Mouse (Mus musculus): ENCODE data around the gene Mrpl42. TPM values are rescaled to one million over a fixed set of nuclear protein-coding genes. Genes with fewer than 3 reads are reported as not detected.

Gene Mrpl42
- polyA plus RNA-seq, 1 experiment from 2014 or later, result 226 TPM

GRCm38 (mm10) chr10:95445104-95446056 lies 56.4 kb downstream of the Mrpl42 start:
- no peak overlapping the region for H3K4me3 ChIP-seq
- no peaks in the 10 kb centered on the region for H3K9me3 ChIP-seq
- no peaks in the 10 kb centered on the region for H3K36me3 ChIP-seq (replicated peaks)
- 85% methylated on average over 18 of the region's 18 CpGs for WGBS
- H3K4me1 ChIP-seq, result no peaks in the 10 kb centered on the region
- no peak overlapping the region for H3K4me2 ChIP-seq
- H3K9ac ChIP-seq, result no peak overlapping the region
- H3K27ac ChIP-seq, result no peak overlapping the region
- H3K27me3 ChIP-seq (replicated peaks), result no peaks in the 10 kb centered on the region
- no peak for ATAC-seq (replicated peaks)

GRCm38 (mm10) chr10:95442334-95442733 lies 59.4 kb downstream of the Mrpl42 start:
- Histone ChIP-seq H3K9ac (no peak overlapping the region), H3K4me3 (no peak overlapping the region), H3K4me1 (no peaks in the 10 kb centered on the region), H3K27ac (no peak overlapping the region), H3K27me3 (replicated peaks) (no peaks in the 10 kb centered on the region), H3K4me2 (no peak overlapping the region), H3K36me3 (replicated peaks) (no peaks in the 10 kb centered on the region), H3K9me3 (no peaks in the 10 kb centered on the region)
- WGBS, result 87% methylated on average over 4 of the region's 4 CpGs
- no peak for ATAC-seq (replicated peaks)

GRCm38 (mm10) chr10:95440566-95440965 lies 61.2 kb downstream of the Mrpl42 start:
- Histone ChIP-seq H3K27me3 (replicated peaks) (no peaks in the 10 kb centered on the region), H3K9ac (no peak overlapping the region), H3K4me3 (no peak overlapping the region), H3K27ac (no peak overlapping the region), H3K4me2 (no peak overlapping the region), H3K4me1 (no peaks in the 10 kb centered on the region), H3K9me3 (no peaks in the 10 kb centered on the region), H3K36me3 (replicated peaks) (no peaks in the 10 kb centered on the region)
- no peak for ATAC-seq (replicated peaks)
- WGBS, result 51% methylated on average over 2 of the region's 2 CpGs

- no peak overlapping the region for H3K27ac ChIP-seq
- H3K36me3 ChIP-seq (replicated peaks), result no peaks in the 10 kb centered on the region
- 92% methylated on average over 10 of the region's 10 CpGs for WGBS
- no peak overlapping the region for H3K4me3 ChIP-seq
- no peak overlapping the region for H3K9ac ChIP-seq
- H3K9me3 ChIP-seq, result no peaks in the 10 kb centered on the region
- H3K4me2 ChIP-seq, result no peak overlapping the region
- ATAC-seq (replicated peaks), result no peak
- no peaks in the 10 kb centered on the region for H3K4me1 ChIP-seq
- H3K27me3 ChIP-seq (replicated peaks), result no peaks in the 10 kb centered on the region
These were observed 61.9 kb downstream of the Mrpl42 start for GRCm38 (mm10) chr10:95439718-95440339.

- no peak overlapping the region for H3K4me2 ChIP-seq
- H3K9ac ChIP-seq, result no peak overlapping the region
- H3K4me1 ChIP-seq, result no peaks in the 10 kb centered on the region
- 80% methylated on average over 11 of the region's 11 CpGs for WGBS
- H3K36me3 ChIP-seq (replicated peaks), result no peaks in the 10 kb centered on the region
- H3K9me3 ChIP-seq, result no peaks in the 10 kb centered on the region
- ATAC-seq (replicated peaks), result no peak
- no peaks in the 10 kb centered on the region for H3K27me3 ChIP-seq (replicated peaks)
- no peak overlapping the region for H3K4me3 ChIP-seq
- H3K27ac ChIP-seq, result no peak overlapping the region
These were observed 62.8 kb downstream of the Mrpl42 start for GRCm38 (mm10) chr10:95438941-95439340.

Other genes starting within 250 kb of the Mrpl42 start
- 9.6 and 10.1 TPM in 2 replicates for gene Cradd, start 177.8 kb downstream of the Mrpl42 start, polyA plus RNA-seq (2015; fragmentation: Nextera tagmentation; extraction: Ambion mirVana)
- gene Socs2, start 84.8 kb downstream of the Mrpl42 start, polyA plus RNA-seq (2015; fragmentation: Nextera tagmentation; extraction: Ambion mirVana), result 130 TPM in 2 replicates
- 348 and 352 TPM in 2 replicates for gene Ube2n, start 13.2 kb upstream of the Mrpl42 start, polyA plus RNA-seq (2015; fragmentation: Nextera tagmentation; extraction: Ambion mirVana)
- gene Nudt4, start 62.2 kb upstream of the Mrpl42 start, polyA plus RNA-seq (2015; fragmentation: Nextera tagmentation; extraction: Ambion mirVana), result 59.6 and 61.7 TPM in 2 replicates
- 0.52 TPM in 1 of 2 replicates, not detected in the other for gene Anapc15-ps, start 171.5 kb upstream of the Mrpl42 start, polyA plus RNA-seq (2015; fragmentation: Nextera tagmentation; extraction: Ambion mirVana)

All from midbrain, embryonic 15.5 days (tissue).